Mouse (Mus musculus) CD4-positive, CD25-positive, alpha-beta regulatory T cell, adult 2 months (primary cell): ENCODE measurements around the gene Slc39a5.

Experiments used
- DNase-seq: peaks from one replicate; pipeline ENCODE4 v3.0.0-alpha.2; 2012; ENCODE audit warnings: low read depth, low spot score

Slc39a5 gene

DNA sequence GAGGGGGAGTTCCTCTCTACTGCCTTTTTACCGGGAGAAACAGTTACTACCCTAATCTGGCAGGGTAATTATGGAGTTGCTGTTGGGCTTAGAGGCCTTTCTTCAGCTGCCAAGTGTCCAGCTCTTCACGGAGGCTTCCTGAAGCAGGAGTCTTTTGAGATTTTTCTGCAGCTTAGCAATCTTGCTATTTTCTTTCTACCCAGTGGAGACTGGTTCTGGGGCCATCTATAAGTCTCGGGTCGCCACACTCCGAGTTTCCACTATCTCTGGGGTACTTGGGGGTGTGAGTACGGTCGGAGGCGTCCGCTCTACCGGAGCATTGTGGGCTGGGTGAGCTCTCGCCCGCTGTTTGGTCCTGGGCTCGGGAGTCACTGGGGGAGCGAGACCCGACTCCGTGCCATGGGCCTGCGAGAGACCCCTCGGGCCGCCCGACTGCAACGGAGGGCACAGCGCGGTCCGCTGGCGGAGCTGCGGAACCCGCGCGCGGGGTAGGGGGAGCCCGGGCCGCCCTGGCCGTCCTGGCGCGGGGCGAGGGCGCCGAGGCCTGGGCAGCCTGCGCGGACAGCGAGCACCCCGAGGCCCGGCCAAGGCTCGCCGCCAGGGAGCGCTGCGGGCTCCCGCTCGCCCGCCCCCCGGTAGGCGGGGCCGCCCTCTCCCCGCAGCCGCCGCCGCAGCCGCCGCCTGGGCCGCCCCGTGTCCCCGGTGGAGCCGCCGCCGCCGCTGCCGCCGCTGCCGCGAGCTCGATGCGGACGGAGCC is 24.4 kb downstream of the Slc39a5 start, which contains the start of gene Ankrd52:
Gene Ankrd52, plus strand, starts transcription at position 661 of the 757 bp plus-strand sequence.
- peak; percentile 92 for DNase-seq

DNA sequence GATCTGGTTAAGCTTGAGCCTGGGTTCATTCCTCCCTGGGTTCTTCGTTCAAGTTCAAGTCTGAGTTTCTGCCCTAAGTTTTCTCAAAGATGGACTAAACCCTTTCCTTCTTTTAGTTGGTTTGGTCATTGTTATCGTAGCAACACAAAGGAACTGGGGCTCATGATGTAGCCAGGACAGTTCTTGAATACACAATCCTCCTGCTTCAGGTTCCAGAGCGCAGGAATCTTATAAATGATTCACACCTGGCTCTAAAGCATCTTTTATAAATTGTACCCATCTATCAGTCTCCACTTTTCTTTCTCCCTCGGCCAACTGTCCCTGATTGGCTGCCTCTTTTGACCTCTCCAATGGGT is 25.0 kb downstream of the Slc39a5 start:
- DNase-seq, result no peak

DNA sequence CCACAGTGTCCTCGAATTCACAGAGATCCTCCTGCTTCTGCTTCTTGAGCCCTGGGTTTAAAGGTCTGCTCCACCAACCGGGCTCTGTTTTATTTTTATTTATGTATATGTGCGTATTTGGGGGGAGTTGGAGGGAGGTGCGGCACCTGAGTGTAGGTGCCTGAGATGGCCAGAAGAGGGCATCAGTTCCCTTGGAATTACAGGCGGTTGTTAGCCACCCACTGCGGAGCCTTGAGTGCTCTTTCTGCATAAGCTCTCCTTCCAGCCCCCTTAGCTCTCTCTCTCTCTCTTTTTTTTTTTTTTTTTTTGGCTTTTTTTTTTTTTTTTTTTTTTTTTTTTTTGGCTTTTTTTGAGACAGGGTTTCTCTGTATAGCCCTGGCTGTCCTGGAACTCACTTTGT is 26.6 kb downstream of the Slc39a5 start:
- DNase-seq, result peak; percentile 61

DNA sequence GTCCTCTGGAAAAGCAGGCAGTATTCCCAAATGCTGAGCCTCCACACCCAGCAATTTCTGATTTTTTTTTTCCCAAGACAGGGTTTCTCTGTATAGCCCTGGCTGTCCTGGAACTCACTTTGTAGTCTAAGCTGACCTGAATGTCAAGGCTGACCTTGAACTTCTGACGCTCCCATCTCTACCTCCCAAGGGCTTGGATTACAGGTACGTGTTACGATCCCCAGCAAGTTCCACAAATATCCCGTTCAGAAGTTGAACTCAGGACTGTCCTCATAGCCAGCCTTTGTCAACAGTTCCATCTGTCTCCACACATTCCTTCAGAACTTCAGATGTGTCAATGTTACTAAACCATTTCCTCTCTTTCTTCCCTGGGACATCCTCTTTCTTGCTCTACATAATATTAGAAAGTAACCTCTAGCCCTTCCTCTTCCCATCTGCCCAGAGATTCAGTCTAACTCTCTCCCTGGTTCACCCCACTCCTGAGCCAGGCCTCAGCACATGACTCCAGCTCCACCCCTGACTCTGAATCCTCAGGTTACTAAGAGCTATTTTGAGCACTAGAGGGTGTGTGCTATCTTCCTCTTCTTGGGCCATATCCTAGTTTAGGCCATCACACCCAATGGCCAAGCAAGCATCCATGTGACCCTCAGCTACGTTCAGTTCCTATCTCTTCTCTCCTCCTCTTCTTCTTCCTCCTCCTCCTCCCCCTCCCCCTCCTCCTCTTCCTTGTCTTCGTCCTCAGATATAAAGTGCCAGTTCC is 27.9 kb downstream of the Slc39a5 start:
- DNase-seq, result no peak

DNA sequence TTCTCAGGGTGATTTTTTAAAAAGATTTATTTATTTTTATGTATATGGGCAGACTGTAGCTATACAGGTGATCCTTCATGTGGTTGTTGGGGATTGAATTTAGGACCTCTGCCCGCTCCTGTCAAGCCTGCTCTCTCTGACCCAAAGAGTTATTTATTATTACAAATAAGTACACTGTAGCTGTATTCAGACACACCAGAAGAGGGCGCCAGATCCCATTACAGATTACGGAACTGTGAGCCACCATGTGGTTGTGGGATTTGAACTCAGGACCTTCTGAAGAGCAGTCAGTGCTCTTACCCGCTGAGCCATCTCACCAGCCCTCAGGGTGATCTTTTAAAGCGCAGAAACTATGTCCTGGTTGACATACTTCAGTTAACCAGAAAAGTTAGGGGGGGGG is 28.9 kb downstream of the Slc39a5 start:
- DNase-seq, result no peak

DNA sequence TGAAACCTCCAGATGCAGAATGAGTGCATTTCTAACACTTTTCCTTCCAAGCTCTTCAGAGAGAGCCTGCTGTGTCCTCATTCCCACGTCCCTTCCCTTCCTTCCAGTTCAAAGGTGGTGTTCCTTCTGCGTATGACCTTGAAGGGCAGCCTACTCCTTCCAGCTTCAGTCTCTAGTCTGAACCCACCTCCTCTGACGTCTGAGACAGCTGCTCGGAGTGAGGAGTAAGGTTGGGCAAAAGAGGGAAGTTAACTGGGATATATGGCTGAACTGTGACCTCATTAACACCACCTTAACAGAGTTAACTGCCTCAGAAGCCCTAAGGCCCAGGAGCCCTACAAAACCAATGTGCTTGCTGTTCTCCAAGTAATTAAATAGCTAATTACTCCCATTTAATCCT is 30.4 kb downstream of the Slc39a5 start:
- DNase-seq, result no peak

DNA sequence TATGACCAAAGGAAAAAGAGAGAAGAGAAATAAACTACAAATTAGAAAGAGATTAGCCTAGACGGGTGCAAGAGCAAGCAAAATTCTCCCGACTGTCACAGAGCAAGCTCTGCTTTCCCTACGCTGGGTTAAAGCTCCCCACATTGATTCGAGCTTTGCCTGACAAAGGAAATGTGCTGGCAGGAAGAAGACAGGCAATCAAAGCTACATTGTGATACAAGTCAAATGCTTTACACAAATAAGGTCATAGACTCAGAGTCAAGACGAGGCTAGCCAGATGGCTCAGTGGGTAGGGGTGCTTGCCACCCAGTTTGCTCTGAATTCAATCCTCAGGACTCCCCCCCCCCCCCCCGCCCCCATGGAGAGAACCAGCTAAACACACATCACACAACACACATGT is 31.0 kb downstream of the Slc39a5 start:
- no peak for DNase-seq

DNA sequence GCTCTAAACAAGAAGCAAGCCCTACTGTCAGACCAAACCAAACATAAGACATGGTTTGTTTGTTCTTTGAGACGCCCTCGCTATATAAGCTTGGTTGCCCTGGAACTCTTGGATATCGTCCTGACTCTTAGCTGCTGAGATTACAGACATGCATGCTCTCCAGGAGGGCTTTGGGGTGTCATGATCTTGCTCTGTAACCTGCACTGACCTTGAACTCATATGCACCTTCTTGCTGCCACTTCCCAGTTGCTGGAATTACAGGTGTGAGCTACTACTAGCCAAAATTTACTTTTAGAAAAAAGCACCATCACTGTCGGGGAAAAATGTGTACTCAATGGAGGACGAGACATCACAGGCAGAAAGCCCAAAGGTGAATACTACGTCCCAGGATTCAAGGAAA is 31.4 kb downstream of the Slc39a5 start:
- no peak for DNase-seq

DNA sequence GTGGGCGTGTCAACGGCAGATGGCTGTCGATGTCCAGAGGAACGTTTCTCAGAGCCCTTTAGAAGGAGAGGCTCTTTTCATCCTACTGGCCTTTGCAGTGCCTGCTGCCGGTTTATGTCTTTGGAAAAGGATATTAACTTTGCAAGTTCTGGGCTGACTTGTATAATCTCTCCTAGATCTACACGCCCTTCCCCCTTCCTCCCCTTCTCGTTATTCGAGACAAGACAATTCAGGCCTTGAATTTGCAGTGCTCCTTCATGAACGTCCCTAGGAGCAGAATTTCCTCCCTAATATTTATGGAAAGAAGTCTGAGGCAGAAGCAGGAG is 31.8 kb downstream of the Slc39a5 start:
- DNase-seq, result no peak

DNA sequence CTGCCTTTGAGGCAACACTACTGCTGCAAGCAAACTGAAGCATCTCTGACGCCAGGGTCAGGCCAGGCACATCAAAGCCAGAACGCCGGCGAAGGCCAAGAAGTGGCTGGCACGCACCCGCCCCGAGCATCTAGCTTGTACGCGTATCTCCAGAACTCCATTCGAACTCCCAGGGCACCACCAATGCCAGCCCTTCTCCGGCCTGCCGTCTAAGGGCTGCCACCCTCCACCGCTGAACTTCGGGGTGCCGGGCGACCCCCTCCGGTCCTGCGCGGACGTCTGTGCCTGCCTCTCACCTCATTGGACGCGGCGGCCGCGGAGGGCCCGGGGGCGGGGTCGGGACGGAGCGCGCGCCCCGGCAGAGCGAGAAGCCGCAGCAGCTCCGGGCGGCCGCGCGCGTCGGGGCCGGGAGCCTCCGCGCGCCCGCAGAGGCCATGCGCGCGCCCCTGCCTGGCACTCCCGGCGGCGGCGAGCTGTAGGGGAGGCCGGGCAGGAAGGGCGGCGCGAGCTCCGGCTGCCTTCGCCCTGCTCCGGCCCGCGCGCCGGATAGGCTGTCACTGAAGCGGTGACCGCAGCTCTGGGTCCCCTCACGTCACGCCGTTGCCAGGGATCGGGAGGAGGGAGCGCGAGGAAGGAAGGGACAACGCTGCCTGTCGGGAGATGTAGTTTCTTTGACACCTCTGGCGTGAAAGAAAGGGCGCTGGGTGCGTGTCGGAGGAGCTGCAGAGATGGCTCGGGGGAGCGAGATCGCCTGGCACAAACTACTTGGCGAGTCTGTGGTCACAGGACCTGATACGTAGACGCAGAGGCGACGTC is 32.4 kb downstream of the Slc39a5 start, which contains the start of gene Coq10a:
Gene Coq10a, minus strand, starts transcription at position 596 of the 816 bp plus-strand sequence.
- peak; percentile 94 for DNase-seq

DNA sequence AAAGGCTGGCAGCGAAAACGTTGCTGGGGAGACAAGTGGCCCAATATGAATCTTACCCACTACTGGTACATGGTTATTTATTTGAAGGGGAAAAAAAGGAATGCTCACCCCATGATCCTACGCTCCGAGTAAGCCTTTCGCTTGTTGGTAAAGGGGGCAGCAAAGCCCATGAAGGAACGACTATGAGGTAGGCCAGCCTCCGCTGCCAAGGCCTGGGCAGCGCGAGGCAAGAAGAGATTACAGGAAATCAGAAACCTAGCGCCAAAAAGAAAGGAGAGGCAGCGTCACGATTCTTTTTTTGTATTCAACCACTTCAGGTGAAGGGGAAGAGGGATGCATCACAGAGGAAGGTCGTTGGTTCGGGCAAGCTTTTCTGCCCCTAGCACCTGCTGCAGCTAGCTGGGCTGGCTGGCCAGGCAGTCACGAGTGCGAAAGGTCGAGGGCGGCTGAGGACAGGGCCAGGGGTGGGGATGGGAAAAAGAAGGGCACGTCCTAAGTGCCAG is 33.1 kb downstream of the Slc39a5 start:
- no peak for DNase-seq

DNA sequence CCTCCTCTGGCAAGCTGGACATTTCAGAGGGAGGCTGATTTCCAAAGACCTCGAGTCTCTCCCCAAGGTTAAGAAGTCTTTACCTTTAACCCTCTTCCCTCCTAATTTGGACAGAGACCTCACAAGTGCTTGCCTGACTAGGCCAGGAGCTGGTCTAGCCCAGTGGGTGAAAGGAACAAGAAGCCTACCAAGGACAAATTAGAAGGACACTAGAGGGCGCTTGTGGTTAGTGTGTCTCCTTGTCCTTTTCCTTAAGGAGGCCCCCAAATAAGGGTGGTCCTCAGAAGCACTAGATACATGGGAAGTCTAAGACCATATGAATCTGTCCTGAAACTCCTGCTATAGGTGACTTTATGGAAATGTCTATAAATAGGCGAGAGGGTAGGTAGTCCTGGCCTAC is 38.5 kb downstream of the Slc39a5 start:
- DNase-seq, result peak; percentile 52

DNA sequence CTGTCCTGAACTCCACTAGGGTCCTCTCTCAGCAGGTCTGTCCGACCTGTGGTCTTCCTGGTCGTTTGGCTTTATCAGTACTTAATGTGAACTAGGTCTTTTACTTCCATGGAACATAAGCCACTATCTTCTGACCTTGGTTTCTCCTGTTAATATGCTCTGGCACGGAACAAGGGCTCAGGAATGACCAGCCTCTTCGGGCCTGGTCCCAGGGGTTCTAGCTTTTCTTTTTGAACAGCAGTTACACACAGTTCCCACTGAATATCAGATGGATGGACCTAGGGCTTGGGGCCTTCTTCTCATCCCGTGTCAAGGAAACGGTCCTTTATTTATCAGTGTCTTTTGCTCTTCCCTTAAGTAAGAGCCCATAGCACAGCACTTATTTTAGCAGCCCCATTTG is 39.2 kb downstream of the Slc39a5 start:
- DNase-seq, result no peak

DNA sequence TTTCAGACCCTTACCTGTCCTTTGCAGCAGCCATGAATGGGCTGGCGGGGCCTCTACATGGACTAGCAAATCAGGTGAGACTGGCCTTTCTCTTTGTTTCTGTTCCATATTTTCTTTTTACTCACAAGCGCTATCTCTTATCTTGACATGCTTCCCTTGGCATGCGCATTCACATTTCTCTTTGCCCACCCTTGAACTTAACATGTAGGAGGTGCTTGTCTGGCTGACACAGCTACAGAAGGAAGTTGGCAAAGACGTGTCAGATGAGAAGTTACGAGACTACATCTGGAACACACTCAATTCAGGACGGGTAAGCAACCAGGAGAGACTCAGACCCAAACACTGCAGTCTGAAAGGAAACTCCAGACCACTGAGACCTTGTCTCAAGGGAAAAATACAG is 41.8 kb downstream of the Slc39a5 start:
- no peak for DNase-seq

DNA sequence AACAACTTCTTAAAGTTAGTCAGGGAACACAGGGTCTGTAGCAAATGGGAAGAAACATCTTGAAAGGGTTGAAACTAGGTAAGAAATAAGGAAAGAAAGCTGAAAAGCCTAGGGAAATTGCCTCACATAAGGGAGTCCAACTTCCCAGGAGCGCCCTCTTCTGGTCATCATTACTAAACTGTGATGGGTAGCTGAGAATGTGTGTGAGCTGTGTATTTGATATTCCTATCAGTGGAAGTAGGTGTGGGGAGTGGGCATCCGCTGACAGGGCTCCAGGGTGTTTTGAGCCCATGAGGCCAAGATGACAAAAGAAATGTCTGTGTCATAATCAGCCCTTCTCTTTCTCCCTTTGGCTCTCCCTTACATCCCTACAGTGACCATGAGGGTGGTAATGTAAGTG is 42.2 kb downstream of the Slc39a5 start:
- DNase-seq, result peak; percentile 84

DNA sequence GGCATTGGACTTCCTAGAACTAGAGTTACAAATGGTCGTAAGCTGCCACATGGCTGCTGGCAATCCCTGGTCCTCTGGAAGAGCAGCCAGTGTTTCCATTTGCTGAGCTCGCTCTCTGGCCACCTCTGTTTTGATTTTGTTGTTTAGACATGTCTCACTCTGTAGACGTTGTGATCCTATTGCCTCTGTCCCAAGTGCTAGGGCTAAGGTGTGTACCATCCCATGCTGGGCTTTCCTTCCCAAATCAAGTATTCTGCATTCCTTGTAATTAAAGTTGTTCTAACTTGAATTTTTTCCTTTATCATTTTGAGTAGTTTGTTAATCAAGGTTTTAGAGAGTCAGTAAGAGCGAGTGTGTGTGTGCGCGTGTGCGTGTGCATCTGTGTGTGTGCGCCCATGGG is 53.5 kb downstream of the Slc39a5 start:
- DNase-seq, result no peak
